Mouse (Mus musculus): ENCODE data around the gene AU022252. TPM values are rescaled to one million over a fixed set of nuclear protein-coding genes. Genes with fewer than 3 reads are reported as not detected.

AU022252 gene
- polyA plus RNA-seq, 1 experiment from 2014 or later: 32.0 TPM

DNA sequence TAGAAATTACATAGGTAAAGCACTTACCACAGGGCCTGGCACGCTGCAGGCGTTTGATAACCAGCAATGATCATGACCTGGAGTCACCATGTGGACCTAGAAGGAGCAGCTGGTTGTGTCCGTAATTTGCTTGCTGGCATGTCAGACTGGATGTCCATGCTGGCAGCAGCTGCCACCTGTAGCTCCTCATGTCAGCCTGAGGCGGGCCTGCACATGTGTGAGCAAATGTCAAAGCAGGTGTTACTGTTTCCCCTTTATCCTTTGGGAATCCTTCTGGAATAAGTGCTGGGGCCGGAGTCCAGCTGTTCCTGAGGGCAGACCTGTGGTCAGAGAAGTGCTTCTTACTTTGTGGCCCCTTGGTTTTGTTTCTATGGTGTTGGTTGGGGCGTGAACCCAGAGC, 34.4 kb downstream of the AU022252 start:
- H3K4me3 ChIP-seq (replicated peaks): no peak overlapping the region
- H3K36me3 ChIP-seq: peaks cover 16% of the 10 kb centered on the region; the same call in 1 of the 2 replicates
- peaks cover 28% of the 10 kb centered on the region for H3K4me1 ChIP-seq
- no peak overlapping the region for H3K9ac ChIP-seq
- 77% methylated on average over 6 of the region's 6 CpGs for WGBS
- no peaks in the 10 kb centered on the region for H3K9me3 ChIP-seq (replicated peaks)
- no peak overlapping the region for H3K27ac ChIP-seq (replicated peaks)
- no peaks in the 10 kb centered on the region for H3K27me3 ChIP-seq
- no peak overlapping the region for H3K4me2 ChIP-seq (replicated peaks)
- ATAC-seq (ENCODE audit: insufficient number of reproducible peaks, low FRiP score, low TSS enrichment, low read depth): no peak

DNA sequence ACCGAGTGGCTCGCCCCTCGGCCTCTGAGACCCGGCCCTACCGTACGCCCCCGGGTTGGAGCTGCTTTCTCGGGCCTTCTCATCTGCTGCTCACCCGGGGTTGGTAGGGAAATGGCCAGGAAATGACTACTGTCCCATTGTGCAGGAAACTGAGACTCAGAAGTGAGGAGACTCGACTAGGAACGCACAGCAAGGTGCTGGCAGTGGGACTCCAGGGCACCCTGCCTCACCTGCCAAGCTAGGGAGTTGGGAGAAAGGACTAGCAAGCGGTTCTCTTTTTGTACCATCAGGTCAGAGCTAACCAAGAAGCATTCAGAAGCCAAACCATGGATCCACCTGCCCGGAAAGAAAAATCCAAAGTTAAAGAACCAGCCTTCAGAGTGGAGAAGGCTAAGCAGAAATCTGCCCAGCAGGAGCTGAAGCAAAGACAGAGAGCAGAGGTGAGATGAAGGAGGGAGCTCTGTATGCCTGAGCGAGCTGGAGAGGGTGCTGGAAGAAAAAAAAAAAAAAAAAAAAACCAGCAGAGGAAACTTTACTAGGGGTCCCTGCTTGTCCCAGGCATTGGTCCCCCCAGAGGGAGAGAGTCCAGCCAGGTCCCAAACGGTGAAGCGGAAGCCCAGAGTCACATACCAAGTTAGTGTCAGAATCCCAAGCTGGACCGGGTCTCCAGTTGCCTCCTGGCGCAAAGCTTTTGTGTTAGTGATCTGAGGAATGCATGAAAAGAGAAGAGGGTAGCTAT, 36.8 kb downstream of the AU022252 start:
- Histone ChIP-seq H3K27me3 (no peaks in the 10 kb centered on the region), H3K9ac (peak overlapping the region; percentile 68), H3K4me3 (replicated peaks) (peak overlapping the region; percentile 78), H3K4me2 (replicated peaks) (peak overlapping the region; percentile 66), H3K4me1 (peaks cover 28% of the 10 kb centered on the region), H3K36me3 (peaks cover 4% of the 10 kb centered on the region; the same call in 1 of the 2 replicates), H3K27ac (replicated peaks) (peak overlapping the region; percentile 84), H3K9me3 (replicated peaks) (no peaks in the 10 kb centered on the region)
- 6% methylated on average over 18 of the region's 18 CpGs for WGBS
- ATAC-seq (ENCODE audit: insufficient number of reproducible peaks, low FRiP score, low TSS enrichment, low read depth): no peak; the same call in 1 of the 2 replicates

GRCm38 (mm10) chr4:119194909-119195581, 37.5 kb downstream of the AU022252 start, which contains the start of gene Svbp:
Gene Svbp (plus strand): TSS chr4:119195306.
- peak; percentile 93 for ATAC-seq (ENCODE audit: insufficient number of reproducible peaks, low FRiP score, low TSS enrichment, low read depth)
- peak within 1 kb of the TSS; percentile 68 for H3K9ac ChIP-seq
- no peaks in the 10 kb centered on the region for H3K36me3 ChIP-seq
- H3K4me3 ChIP-seq (replicated peaks): peak within 1 kb of the TSS; percentile 78
- whole genome bisulfite sequencing: under 1% methylated on average over 47 of the region's 47 CpGs
- peaks cover 28% of the 10 kb centered on the region for H3K4me1 ChIP-seq
- no peaks in the 10 kb centered on the region for H3K27me3 ChIP-seq
- H3K9me3 ChIP-seq (replicated peaks): no peaks in the 10 kb centered on the region
- H3K4me2 ChIP-seq (replicated peaks): peak within 1 kb of the TSS; percentile 66
- H3K27ac ChIP-seq (replicated peaks): peak within 1 kb of the TSS; percentile 84

GRCm38 (mm10) chr4:119192757-119193156, 39.8 kb downstream of the AU022252 start:
- peaks cover 20% of the 10 kb centered on the region for H3K4me1 ChIP-seq
- no peak overlapping the region for H3K4me3 ChIP-seq (replicated peaks)
- no peak overlapping the region for H3K9ac ChIP-seq
- H3K9me3 ChIP-seq (replicated peaks): no peaks in the 10 kb centered on the region
- no peaks in the 10 kb centered on the region for H3K27me3 ChIP-seq
- no peak for ATAC-seq (ENCODE audit: insufficient number of reproducible peaks, low FRiP score, low TSS enrichment, low read depth)
- no peak overlapping the region for H3K4me2 ChIP-seq (replicated peaks)
- 86% methylated on average over 4 of the region's 4 CpGs for WGBS
- no peak overlapping the region for H3K27ac ChIP-seq (replicated peaks)
- H3K36me3 ChIP-seq: no peaks in the 10 kb centered on the region

- no peaks in the 10 kb centered on the region for H3K36me3 ChIP-seq
- no peaks in the 10 kb centered on the region for H3K9me3 ChIP-seq (replicated peaks)
- no peak overlapping the region for H3K4me2 ChIP-seq (replicated peaks)
- no peak for ATAC-seq (ENCODE audit: insufficient number of reproducible peaks, low FRiP score, low TSS enrichment, low read depth)
- no peak overlapping the region for H3K27ac ChIP-seq (replicated peaks)
- 65% methylated on average over 3 of the region's 3 CpGs for WGBS
- H3K9ac ChIP-seq: no peak overlapping the region
- 0 out of 2 replicates have a peak, but pooled peaks cover 7% of the 10 kb centered on the region for H3K4me1 ChIP-seq
- no peak overlapping the region for H3K4me3 ChIP-seq (replicated peaks)
- H3K27me3 ChIP-seq: 0 out of 2 replicates have a peak, but pooled peaks cover 3% of the 10 kb centered on the region
Observed at GRCm38 (mm10) chr4:119191273-119191672, 41.2 kb downstream of the AU022252 start.

DNA sequence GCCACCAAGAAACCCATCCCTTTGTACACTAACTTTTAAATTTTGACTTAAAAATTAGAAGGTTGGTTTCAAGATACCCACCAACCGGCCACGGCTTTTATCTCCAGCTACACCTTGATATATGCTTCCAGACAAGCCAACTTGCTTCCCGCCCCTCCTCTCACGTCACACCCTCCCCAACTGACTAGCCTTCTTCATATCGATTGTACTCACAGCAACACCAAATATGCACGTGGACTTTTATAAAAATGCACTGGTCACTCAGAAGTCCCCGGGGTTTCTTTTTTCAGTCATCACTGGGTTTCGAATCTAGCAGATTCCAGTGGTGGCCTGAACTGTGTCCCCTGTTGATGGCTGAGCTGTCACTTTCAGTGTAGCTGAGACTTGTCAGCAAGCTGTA, 41.9 kb downstream of the AU022252 start:
- Histone ChIP-seq H3K9ac (no peak overlapping the region), H3K36me3 (no peaks in the 10 kb centered on the region), H3K4me3 (replicated peaks) (no peak overlapping the region), H3K4me1 (0 out of 2 replicates have a peak, but pooled peaks cover under 1% of the 10 kb centered on the region), H3K27me3 (0 out of 2 replicates have a peak, but pooled peaks cover 3% of the 10 kb centered on the region), H3K27ac (replicated peaks) (no peak overlapping the region), H3K4me2 (replicated peaks) (no peak overlapping the region), H3K9me3 (replicated peaks) (no peaks in the 10 kb centered on the region)
- 82% methylated on average over 8 of the region's 8 CpGs for WGBS
- ATAC-seq (ENCODE audit: insufficient number of reproducible peaks, low FRiP score, low TSS enrichment, low read depth): no peak

DNA sequence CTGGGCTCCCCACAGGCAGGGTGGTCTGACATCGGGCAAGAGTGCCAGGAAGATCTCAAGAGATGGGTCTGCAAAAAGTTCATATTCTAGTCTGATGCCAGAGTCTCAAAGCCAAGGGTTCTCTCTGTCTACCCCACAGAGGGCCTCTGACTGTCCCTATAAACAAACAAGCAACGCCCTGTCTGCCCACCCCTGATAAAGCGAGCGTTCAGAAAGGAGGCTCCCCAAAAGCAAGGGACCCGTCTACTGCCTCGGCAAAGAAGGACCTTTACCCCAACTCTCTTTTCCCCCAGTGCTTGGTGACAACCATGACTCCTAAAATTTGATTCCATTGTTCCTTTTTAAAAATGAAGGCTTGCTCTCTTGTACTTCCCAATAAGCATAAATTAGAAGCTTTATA, 42.6 kb downstream of the AU022252 start, which contains the start of gene Ermap:
Gene Ermap (minus strand): TSS at position 148 of the 400 bp plus-strand sequence.
- Histone ChIP-seq H3K36me3 (no peaks in the 10 kb centered on the region), H3K9me3 (replicated peaks) (no peaks in the 10 kb centered on the region), H3K4me1 (no peaks in the 10 kb centered on the region), H3K4me2 (replicated peaks) (no peak within 1 kb of the TSS), H3K27me3 (0 out of 2 replicates have a peak, but pooled peaks cover 3% of the 10 kb centered on the region), H3K27ac (replicated peaks) (no peak within 1 kb of the TSS), H3K4me3 (replicated peaks) (no peak within 1 kb of the TSS), H3K9ac (no peak within 1 kb of the TSS)
- 68% methylated on average over 6 of the region's 6 CpGs for WGBS
- no peak for ATAC-seq (ENCODE audit: insufficient number of reproducible peaks, low FRiP score, low TSS enrichment, low read depth)

GRCm38 (mm10) chr4:119189392-119189791, 43.1 kb downstream of the AU022252 start:
- no peaks in the 10 kb centered on the region for H3K36me3 ChIP-seq
- H3K9ac ChIP-seq: no peak overlapping the region
- no peaks in the 10 kb centered on the region for H3K4me1 ChIP-seq
- ATAC-seq (ENCODE audit: insufficient number of reproducible peaks, low FRiP score, low TSS enrichment, low read depth): no peak
- no peak overlapping the region for H3K27ac ChIP-seq (replicated peaks)
- H3K9me3 ChIP-seq (replicated peaks): no peaks in the 10 kb centered on the region
- no peak overlapping the region for H3K4me3 ChIP-seq (replicated peaks)
- H3K4me2 ChIP-seq (replicated peaks): no peak overlapping the region
- WGBS: 76% methylated on average over 6 of the region's 6 CpGs
- H3K27me3 ChIP-seq: 0 out of 2 replicates have a peak, but pooled peaks cover 3% of the 10 kb centered on the region

DNA sequence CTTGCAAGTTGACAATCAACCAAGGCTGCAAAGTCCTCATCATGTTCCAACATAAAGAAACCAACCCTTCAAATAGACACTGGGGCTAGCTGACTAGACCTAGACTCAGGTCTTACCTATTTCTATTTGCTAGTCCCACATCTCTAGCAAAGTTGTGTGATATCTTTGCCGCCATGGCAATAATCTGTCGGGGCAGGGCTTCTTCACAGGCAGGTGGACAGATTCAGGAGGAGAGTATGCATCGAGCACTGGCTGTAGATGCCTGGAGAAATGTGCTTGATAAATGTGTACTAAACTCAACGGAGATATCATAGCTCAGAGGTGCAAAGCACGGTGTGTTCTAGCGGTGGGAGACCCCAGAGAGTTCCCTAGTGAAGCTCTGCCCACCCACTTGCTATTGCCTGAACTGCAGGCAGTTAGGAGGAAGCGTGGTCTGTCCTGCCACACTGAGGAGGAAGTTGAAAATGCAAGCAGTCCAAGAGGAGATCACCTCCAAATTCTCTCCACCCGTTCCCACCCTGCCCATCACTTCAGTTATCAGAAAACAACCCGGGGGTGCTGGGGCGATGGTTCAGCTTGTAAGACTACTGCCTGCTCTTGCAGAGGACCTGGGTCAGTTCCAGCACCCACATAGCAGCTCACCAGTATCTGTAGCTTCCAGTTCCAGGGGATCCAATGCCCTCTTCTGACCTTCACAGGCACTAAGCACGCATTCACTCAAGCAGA, 44.3 kb downstream of the AU022252 start:
- Histone ChIP-seq H3K4me2 (replicated peaks) (no peak overlapping the region), H3K27me3 (0 out of 2 replicates have a peak, but pooled peaks cover 3% of the 10 kb centered on the region), H3K27ac (replicated peaks) (no peak overlapping the region), H3K36me3 (no peaks in the 10 kb centered on the region), H3K9ac (no peak overlapping the region), H3K4me3 (replicated peaks) (no peak overlapping the region), H3K4me1 (no peaks in the 10 kb centered on the region), H3K9me3 (replicated peaks) (no peaks in the 10 kb centered on the region)
- 54% methylated on average over 11 of the region's 11 CpGs for WGBS
- ATAC-seq (ENCODE audit: insufficient number of reproducible peaks, low FRiP score, low TSS enrichment, low read depth): no peak

DNA sequence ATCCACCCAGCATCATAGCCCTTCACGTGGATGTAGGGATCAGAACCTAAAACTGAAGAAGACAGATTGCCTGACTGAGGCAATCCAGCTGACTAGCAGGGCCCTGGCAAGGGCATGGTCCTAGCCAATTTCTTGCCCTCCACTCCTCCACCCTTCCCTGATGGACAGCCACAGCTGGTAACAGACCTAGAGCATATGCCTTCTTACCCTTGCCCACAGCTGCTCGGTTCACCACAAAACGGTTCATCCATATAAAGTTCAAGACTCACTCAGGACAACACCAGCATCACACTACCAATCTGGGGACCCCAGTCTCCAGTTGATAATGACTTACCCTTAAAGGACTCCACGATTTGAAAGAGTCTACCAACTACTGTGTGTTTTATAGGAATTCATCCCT, 46.7 kb downstream of the AU022252 start:
- no peak for ATAC-seq (ENCODE audit: insufficient number of reproducible peaks, low FRiP score, low TSS enrichment, low read depth)
- 75% methylated on average over 4 of the region's 4 CpGs for WGBS
- H3K9me3 ChIP-seq (replicated peaks): no peaks in the 10 kb centered on the region
- 0 out of 2 replicates have a peak, but pooled peaks cover 3% of the 10 kb centered on the region for H3K27me3 ChIP-seq
- H3K4me3 ChIP-seq (replicated peaks): no peak overlapping the region
- no peaks in the 10 kb centered on the region for H3K4me1 ChIP-seq
- H3K36me3 ChIP-seq: no peaks in the 10 kb centered on the region
- H3K27ac ChIP-seq (replicated peaks): no peak overlapping the region
- H3K4me2 ChIP-seq (replicated peaks): no peak overlapping the region
- no peak overlapping the region for H3K9ac ChIP-seq

DNA sequence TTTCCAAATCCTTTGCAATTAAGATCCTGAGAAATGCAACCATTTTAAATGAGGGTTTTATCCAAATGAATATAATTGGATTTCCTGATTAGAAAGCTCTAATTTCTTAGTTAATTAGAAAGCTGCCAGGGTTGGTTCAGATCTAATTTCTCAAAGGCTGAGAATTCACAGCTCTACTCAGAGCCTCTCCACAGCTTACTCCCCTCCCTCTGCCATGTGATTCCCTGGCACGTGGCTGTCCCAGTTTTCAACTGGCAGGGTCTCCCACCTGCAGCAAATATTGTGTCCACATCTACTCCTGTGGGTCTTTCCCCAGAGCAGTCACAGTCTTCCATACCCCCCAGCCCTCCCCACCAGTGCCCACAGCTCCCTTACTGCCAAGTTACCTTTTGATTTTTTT, 49.0 kb downstream of the AU022252 start:
- H3K36me3 ChIP-seq: no peaks in the 10 kb centered on the region
- H3K4me1 ChIP-seq: no peaks in the 10 kb centered on the region
- H3K27ac ChIP-seq (replicated peaks): no peak overlapping the region
- no peak overlapping the region for H3K9ac ChIP-seq
- 54% methylated on average over 1 of the region's 1 CpGs for WGBS
- no peak for ATAC-seq (ENCODE audit: insufficient number of reproducible peaks, low FRiP score, low TSS enrichment, low read depth)
- 0 out of 2 replicates have a peak, but pooled peaks cover 3% of the 10 kb centered on the region for H3K27me3 ChIP-seq
- no peaks in the 10 kb centered on the region for H3K9me3 ChIP-seq (replicated peaks)
- no peak overlapping the region for H3K4me3 ChIP-seq (replicated peaks)
- H3K4me2 ChIP-seq (replicated peaks): no peak overlapping the region
